In the genomic region with DNA sequence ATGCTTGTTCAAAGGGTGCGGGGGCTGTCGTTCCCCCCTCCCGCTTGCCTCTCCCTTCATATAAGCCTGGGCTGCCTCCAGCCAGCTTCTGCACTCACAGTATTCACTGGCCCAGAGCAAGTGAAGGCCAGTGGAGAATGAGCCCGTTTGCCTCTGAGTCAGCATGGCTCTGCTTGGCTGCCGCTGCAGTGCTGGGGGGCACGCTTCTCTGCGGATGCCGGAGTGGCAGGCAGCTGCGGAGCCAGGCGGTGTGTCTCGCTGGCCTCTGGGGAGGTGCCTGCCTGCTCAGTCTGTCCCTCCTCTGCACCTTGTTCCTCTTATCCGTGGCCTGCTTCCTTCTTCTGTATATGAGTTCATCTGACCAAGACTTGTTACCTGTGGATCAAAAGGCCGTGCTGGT, we compare ENCODE assay signal across 10 mouse cellular contexts. TPM values are rescaled to one million over a fixed set of nuclear protein-coding genes. Genes with fewer than 3 reads are reported as not detected.
DNase-seq lines count a peak whose midpoint lies in the region; ATAC-seq and TF ChIP-seq lines count a peak whose summit lies in the region.
"Had no signal": no experiment of that assay in that cellular context is flagged by ENCODE, and none has a peak within 500 bp of the region (broad histone marks: within the 10 kb centered on the region; RNA-seq: fewer than 3 reads in every experiment).

Gene Hsd17b2 (plus strand): TSS at position 46 of the 400 bp plus-strand sequence.

- H3K4me2 ChIP-seq in kidney, embryonic 14.5 days (replicated peaks; ENCODE audit: low read depth, low read length) = no peak within 1 kb of the TSS
- H3K4me2 ChIP-seq in lung, postnatal 0 days (replicated peaks; ENCODE audit: low read depth, low read length) = no peak within 1 kb of the TSS
- H3K4me2 ChIP-seq in hindbrain, embryonic 16.5 days (ENCODE audit: low read length) = no peak within 1 kb of the TSS
- H3K4me2 ChIP-seq: heart, embryonic 13.5 days; lung, embryonic 14.5 days had no signal

- no peak within 1 kb of the TSS for H3K9ac ChIP-seq in kidney, embryonic 14.5 days (ENCODE audit: low read depth, low read length)
- no peak within 1 kb of the TSS for H3K9ac ChIP-seq in lung, postnatal 0 days (replicated peaks; ENCODE audit: low read depth)
- no peak within 1 kb of the TSS for H3K9ac ChIP-seq in hindbrain, embryonic 16.5 days (ENCODE audit: low read depth, low read length)
- H3K9ac ChIP-seq: heart, embryonic 13.5 days; lung, embryonic 14.5 days had no signal

- H3K9me3 ChIP-seq in kidney, embryonic 14.5 days (ENCODE audit: control insufficient read depth, low read length) = no peaks in the 10 kb centered on the region
- peaks cover 12% of the 10 kb centered on the region for H3K9me3 ChIP-seq in megakaryocyte, embryonic 14.5 days
- H3K9me3 ChIP-seq in lung, postnatal 0 days (ENCODE audit: low read length) = no peaks in the 10 kb centered on the region
- no peaks in the 10 kb centered on the region for H3K9me3 ChIP-seq in hindbrain, embryonic 16.5 days (ENCODE audit: control insufficient read depth, low read length)

- H3K4me1 ChIP-seq in kidney, embryonic 14.5 days (ENCODE audit: control insufficient read depth, insufficient read depth, low read length) = no peaks in the 10 kb centered on the region
- peaks cover 3% of the 10 kb centered on the region; the same call in 1 of the 2 replicates for H3K4me1 ChIP-seq in megakaryocyte, embryonic 14.5 days
- no peaks in the 10 kb centered on the region for H3K4me1 ChIP-seq in lung, postnatal 0 days (ENCODE audit: insufficient read depth, low read depth, low read length)
- H3K4me1 ChIP-seq in hindbrain, embryonic 16.5 days (ENCODE audit: control insufficient read depth, insufficient read depth, low read depth, low read length) = peaks cover 3% of the 10 kb centered on the region
- H3K4me1 ChIP-seq: heart, embryonic 13.5 days had no signal

- H3K4me3 ChIP-seq in kidney, embryonic 14.5 days (ENCODE audit: low read length) = no peak within 1 kb of the TSS
- peak within 1 kb of the TSS; percentile 15 for H3K4me3 ChIP-seq in megakaryocyte, embryonic 14.5 days (replicated peaks)
- no peak within 1 kb of the TSS for H3K4me3 ChIP-seq in lung, postnatal 0 days (ENCODE audit: low read depth, low read length)
- H3K4me3 ChIP-seq in hindbrain, embryonic 16.5 days (ENCODE audit: low read length) = no peak within 1 kb of the TSS
- H3K4me3 ChIP-seq: heart, embryonic 13.5 days had no signal

- 39% methylated on average over 13 of the region's 13 CpGs for WGBS in kidney, embryonic 14.5 days
- WGBS in lung, postnatal 0 days = 43% methylated on average over 13 of the region's 13 CpGs
- 39% methylated on average over 13 of the region's 13 CpGs for WGBS in hindbrain, embryonic 16.5 days

- DNase-seq in urinary bladder, adult 18-20 months (ENCODE audit: low spot score in 2 of 2) = peak; percentile 38 to 49
- DNase-seq in urinary bladder, postnatal 10 days (ENCODE audit: low spot score) = no peak
- no peak for DNase-seq in lung, postnatal 0 days (ENCODE audit: low spot score)
- no peak for DNase-seq in frontal cortex, postnatal 14 days (ENCODE audit: low spot score in 2 of 2)
- no peak for DNase-seq in right cerebral cortex, postnatal 4 days
- DNase-seq: lung, embryonic 14.5 days had no signal

- TF ChIP-seq CTCF in lung, postnatal 0 days (IDR thresholded peaks at IDR 0.05) = no peak

- TF ChIP-seq EP300 in lung, postnatal 0 days (IDR thresholded peaks at IDR 0.05) = no peak

- H3K27me3 ChIP-seq in kidney, embryonic 14.5 days (ENCODE audit: control insufficient read depth, insufficient read depth, low read length) = no peaks in the 10 kb centered on the region
- H3K27me3 ChIP-seq in megakaryocyte, embryonic 14.5 days (replicated peaks) = peaks cover 4% of the 10 kb centered on the region
- H3K27me3 ChIP-seq in lung, postnatal 0 days (replicated peaks; ENCODE audit: insufficient read depth, low read length) = no peaks in the 10 kb centered on the region
- no peaks in the 10 kb centered on the region for H3K27me3 ChIP-seq in hindbrain, embryonic 16.5 days (replicated peaks; ENCODE audit: control insufficient read depth, insufficient read depth, low read length)
- H3K27me3 ChIP-seq: heart, embryonic 13.5 days had no signal

- no peaks in the 10 kb centered on the region for H3K36me3 ChIP-seq in kidney, embryonic 14.5 days (ENCODE audit: control insufficient read depth, insufficient read depth, low read length)
- H3K36me3 ChIP-seq in megakaryocyte, embryonic 14.5 days (replicated peaks; ENCODE audit: low read length) = no peaks in the 10 kb centered on the region
- H3K36me3 ChIP-seq in lung, postnatal 0 days (ENCODE audit: insufficient read depth, low read length) = no peaks in the 10 kb centered on the region
- no peaks in the 10 kb centered on the region for H3K36me3 ChIP-seq in hindbrain, embryonic 16.5 days (ENCODE audit: control insufficient read depth, insufficient read depth, low read length)
- H3K36me3 ChIP-seq: heart, embryonic 13.5 days had no signal

- ATAC-seq in kidney, embryonic 14.5 days (ENCODE audit: low FRiP score, low TSS enrichment) = peak; percentile 57
- no peak for ATAC-seq in lung, postnatal 0 days
- no peak for ATAC-seq in hindbrain, embryonic 16.5 days

- H3K27ac ChIP-seq in kidney, embryonic 14.5 days (ENCODE audit: low read depth, low read length) = no peak within 1 kb of the TSS
- H3K27ac ChIP-seq in lung, postnatal 0 days (ENCODE audit: low read length) = no peak within 1 kb of the TSS
- no peak within 1 kb of the TSS for H3K27ac ChIP-seq in hindbrain, embryonic 16.5 days (ENCODE audit: low read depth, low read length)
- H3K27ac ChIP-seq: heart, embryonic 13.5 days had no signal

RNA-seq across cellular contexts. Expression of gene Hsd17b2, which starts in this region (rescaled TPM):
- polyA plus RNA-seq in kidney, embryonic 14.5 days (2014; fragmentation: Nextera tagmentation; extraction: Ambion mirVana) = 0.34 TPM in 1 of 2 replicates, not detected in the other
- not detected in 2 replicates for polyA plus RNA-seq in megakaryocyte, embryonic 14.5 days (2012; ENCODE audit: insufficient read depth, low replicate concordance)
- 0.16 and 0.24 TPM in 2 replicates for polyA plus RNA-seq in lung, postnatal 0 days (2015; fragmentation: Nextera tagmentation; extraction: Ambion mirVana)
- 0.35 and 0.73 TPM in 2 replicates for polyA plus RNA-seq in hindbrain, embryonic 16.5 days (2015; fragmentation: Nextera tagmentation; extraction: Ambion mirVana)

Comparison
In these comparisons a context has a peak if more than half of its experiments do, and no peak if none do; other contexts are left out.
1. DNase-seq: peak in urinary bladder, adult 18-20 months (2 of 2); none in urinary bladder, postnatal 10 days (single experiment), lung, postnatal 0 days (single experiment), frontal cortex, postnatal 14 days (0 of 2) and right cerebral cortex, postnatal 4 days (single experiment).
2. Peak in ATAC-seq in kidney, embryonic 14.5 days; RNA of the gene not detected or under 1 TPM.